Mouse (Mus musculus) cerebellum, adult 8-10 months (tissue): ENCODE data around the gene Olfr1303.

Source experiments
- DNase-seq: peaks from one replicate; pipeline ENCODE4 v3.0.0; 2022

The Olfr1303 gene

GRCm38 (mm10) chr2:111820240-111820639 lies at the start of gene Olfr1303:
TSS of gene Olfr1303 (minus strand) at chr2:111820340.
- DNase-seq = no peak

GRCm38 (mm10) chr2:111812936-111813335 lies 7.2 kb downstream of the Olfr1303 start:
- no peak for DNase-seq

DNA sequence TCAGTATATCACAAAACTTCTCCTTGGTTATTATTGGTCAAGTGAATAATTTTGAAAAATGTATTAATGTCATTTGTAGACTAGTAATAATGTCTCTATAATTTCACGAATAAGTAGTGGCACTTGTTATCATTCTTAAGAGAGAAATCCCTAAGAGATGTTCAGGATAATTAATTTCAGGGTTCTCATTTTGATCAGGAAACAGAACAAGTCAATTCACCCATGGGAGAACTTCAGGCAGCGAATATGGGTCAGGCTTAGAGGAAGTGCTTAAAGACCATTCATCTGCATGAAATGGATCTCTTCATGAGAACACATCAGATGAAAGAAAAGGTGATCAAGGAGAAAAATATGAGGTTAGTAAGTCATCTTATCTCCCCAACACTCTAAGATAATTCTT lies 43.0 kb downstream of the Olfr1303 start, which contains the start of gene Olfr1302:
Gene Olfr1302 (plus strand): TSS at position 301 of the 400 bp plus-strand sequence.
- no peak for DNase-seq
